Mouse (Mus musculus) MEL (cell line): ENCODE measurements around the gene Cd86. TPM values are rescaled to one million over a fixed set of nuclear protein-coding genes. Genes with fewer than 3 reads are reported as not detected.

Source experiments
- DNase-seq: peaks from one replicate; pipeline ENCODE4 v3.0.0; 2011; ENCODE audit warnings: low read depth, low spot score
- H3K27ac ChIP-seq: 2 replicates; pipeline ENCODE4 v1.5.1; 2012; ENCODE audit warnings: low read depth, mild to moderate bottlenecking, control low read depth, low read length, moderate library complexity; ENCODE audit not compliant: control insufficient read depth
- H3K27me3 ChIP-seq, 2 experiments: fragments of 150-350 bp in 1 of 2; sonication (generic) in 1 of 2; 2 replicates each; pipeline ENCODE4 v1.6.1; 2012; ENCODE audit warnings: low read length in 2 of 2, mild to moderate bottlenecking in 2 of 2, improper control_type of control experiment in 1 of 2, moderate library complexity in 1 of 2; ENCODE audit not compliant: insufficient read depth in 2 of 2, control insufficient read depth in 1 of 2
- H3K36me3 ChIP-seq, 2 experiments: 2 replicates each; pipeline ENCODE4 v1.6.1; 2012 to 2014; ENCODE audit warnings: low read length in 2 of 2, improper control_type of control experiment in 1 of 2, inconsistent platforms in 1 of 2, mild to moderate bottlenecking in 1 of 2; ENCODE audit not compliant: insufficient read depth in 2 of 2, control insufficient read depth in 1 of 2
- H3K4me1 ChIP-seq, 2 experiments: fragments of 150-350 bp in 1 of 2; sonication (generic) in 1 of 2; 2 replicates each; pipeline ENCODE4 v1.6.1; 2012; ENCODE audit warnings: low read length in 2 of 2, improper control_type of control experiment in 1 of 2, mild to moderate bottlenecking in 1 of 2; ENCODE audit not compliant: insufficient read depth in 2 of 2, control insufficient read depth in 1 of 2
- H3K4me3 ChIP-seq, 2 experiments: fragments of 150-350 bp in 1 of 2; sonication (generic) in 1 of 2; 2 replicates each; pipeline ENCODE4 v1.5.1; 2012; ENCODE audit warnings: low read depth in 2 of 2, low read length in 2 of 2, mild to moderate bottlenecking in 2 of 2, moderate library complexity in 2 of 2, control low read depth in 1 of 2, improper control_type of control experiment in 1 of 2; ENCODE audit not compliant: control insufficient read depth in 1 of 2, insufficient read depth in 1 of 2
- H3K79me2 ChIP-seq: 2 replicates; pipeline ENCODE4 v1.6.1; 2012; ENCODE audit warnings: mild to moderate bottlenecking, low read length, moderate library complexity; ENCODE audit not compliant: control insufficient read depth, poor library complexity, insufficient read depth
- H3K9ac ChIP-seq: 2 replicates; pipeline ENCODE4 v1.6.1; 2012; ENCODE audit warnings: low read depth, mild to moderate bottlenecking, control low read depth, low read length, moderate library complexity; ENCODE audit not compliant: control insufficient read depth, poor library complexity, severe bottlenecking
- H3K9me3 ChIP-seq: fragments of 150-350 bp; sonication (generic); replicated peaks from 2 replicates; pipeline ENCODE4 v1.6.1; 2012; ENCODE audit warnings: mild to moderate bottlenecking, low read length, improper control_type of control experiment, moderate library complexity; ENCODE audit not compliant: insufficient read depth
- BHLHE40 ChIP-seq: IDR thresholded peaks from 2 replicates; pipeline ENCODE4 v1.6.1; 2012; ENCODE audit warnings: low read depth, mild to moderate bottlenecking, inconsistent platforms, low read length, improper control_type of control experiment, borderline replicate concordance
- CTCF ChIP-seq, 3 experiments: IDR thresholded peaks in 2 of 3; conservative IDR thresholded peaks in 1 of 3; 2 replicates each; pipeline ENCODE4 v1.5.1; 2011 to 2012; ENCODE audit warnings: low read length in 3 of 3, low read depth in 2 of 3, mild to moderate bottlenecking in 2 of 3, improper control_type of control experiment in 1 of 3, inconsistent platforms in 1 of 3, mixed read lengths in 1 of 3, moderate library complexity in 1 of 3; ENCODE audit not compliant: control insufficient read depth in 1 of 3, insufficient read depth in 1 of 3, poor library complexity in 1 of 3, severe bottlenecking in 1 of 3
- E2F4 ChIP-seq: IDR thresholded peaks from 2 replicates; pipeline ENCODE4 v1.6.1; 2011; ENCODE audit warnings: low read depth, low read length, improper control_type of control experiment, borderline replicate concordance
- ETS1 ChIP-seq: IDR thresholded peaks from 2 replicates; pipeline ENCODE4 v1.6.1; 2012; ENCODE audit warnings: low read depth, mild to moderate bottlenecking, inconsistent platforms, low read length, improper control_type of control experiment, moderate library complexity
- GATA1 ChIP-seq: IDR thresholded peaks from 2 replicates; pipeline ENCODE4 v1.6.1; 2011; ENCODE audit warnings: low read depth, low read length, improper control_type of control experiment
- HCFC1 ChIP-seq: IDR thresholded peaks from 2 replicates; pipeline ENCODE4 v1.6.1; 2012; ENCODE audit warnings: low read depth, mild to moderate bottlenecking, inconsistent platforms, low read length, improper control_type of control experiment, moderate library complexity
- MAZ ChIP-seq: IDR thresholded peaks from 2 replicates; pipeline ENCODE4 v1.6.1; 2012; ENCODE audit warnings: low read depth, mild to moderate bottlenecking, inconsistent platforms, low read length, improper control_type of control experiment
- MXI1 ChIP-seq: IDR thresholded peaks from 2 replicates; pipeline ENCODE4 v1.6.1; 2011; ENCODE audit warnings: mild to moderate bottlenecking, low read depth, low read length, improper control_type of control experiment
- NRF1 ChIP-seq: IDR thresholded peaks from 2 replicates; pipeline ENCODE4 v1.6.1; 2014; ENCODE audit warnings: low read depth, mild to moderate bottlenecking, inconsistent platforms, low read length, improper control_type of control experiment, moderate library complexity; ENCODE audit not compliant: poor library complexity, insufficient read depth, severe bottlenecking
- POLR2AphosphoS2 ChIP-seq: IDR thresholded peaks from 2 replicates; pipeline ENCODE4 v1.6.1; 2011; ENCODE audit warnings: low read length, improper control_type of control experiment
- RAD21 ChIP-seq: IDR thresholded peaks from 2 replicates; pipeline ENCODE4 v1.6.1; 2011; ENCODE audit warnings: mild to moderate bottlenecking, low read depth, low read length, improper control_type of control experiment
- SMC3 ChIP-seq: IDR thresholded peaks from 2 replicates; pipeline ENCODE4 v1.6.1; 2011; ENCODE audit warnings: low read depth, low read length, improper control_type of control experiment
- TBP ChIP-seq: IDR thresholded peaks from 2 replicates; pipeline ENCODE4 v1.8.0; 2011; ENCODE audit warnings: low read depth, low read length, improper control_type of control experiment
- TCF12 ChIP-seq: IDR thresholded peaks from 2 replicates; pipeline ENCODE4 v1.6.1; 2014; ENCODE audit warnings: low read depth, mild to moderate bottlenecking, inconsistent platforms, low read length, improper control_type of control experiment, moderate library complexity
- USF1 ChIP-seq: IDR thresholded peaks from 2 replicates; pipeline ENCODE4 v1.6.1; 2014; ENCODE audit warnings: low read depth, mild to moderate bottlenecking, inconsistent platforms, low read length, improper control_type of control experiment, moderate library complexity
- USF2 ChIP-seq, 2 experiments: IDR thresholded peaks; 2 replicates each; pipeline ENCODE4 v1.6.1; 2011 to 2012; ENCODE audit warnings: improper control_type of control experiment in 2 of 2, low read length in 2 of 2, borderline replicate concordance in 1 of 2, inconsistent platforms in 1 of 2, low read depth in 1 of 2, mild to moderate bottlenecking in 1 of 2; ENCODE audit not compliant: insufficient read depth in 1 of 2
- ZKSCAN1 ChIP-seq: IDR thresholded peaks from 2 replicates; pipeline ENCODE4 v1.6.1; 2012; ENCODE audit warnings: low read depth, mild to moderate bottlenecking, inconsistent platforms, low read length, improper control_type of control experiment, moderate library complexity
- ZMIZ1 ChIP-seq: IDR thresholded peaks from 2 replicates; pipeline ENCODE4 v1.6.1; 2012; ENCODE audit warnings: low read depth, mild to moderate bottlenecking, inconsistent platforms, low read length, improper control_type of control experiment, moderate library complexity
- ZNF384 ChIP-seq: IDR thresholded peaks from 2 replicates; pipeline ENCODE4 v1.6.1; 2012; ENCODE audit warnings: low read depth, mild to moderate bottlenecking, inconsistent platforms, low read length, improper control_type of control experiment
- polyA plus RNA-seq, 2 experiments: library from polyadenylated mRNA; stranded (reverse) in 1 of 2; unstranded in 1 of 2; fragments of >175 nt in 1 of 2; fragments of >200 nt in 1 of 2; gene quantifications; 2 replicates each; pipeline versions ENCODE4 v1.2.1 to v1.2.4; 2012; ENCODE audit warnings: low replicate concordance in 2 of 2, low read depth in 1 of 2; ENCODE audit not compliant: insufficient read length in 2 of 2, insufficient read depth in 1 of 2, missing spikeins in 1 of 2
- total RNA-seq: library from RNA; depleted of rRNA; stranded (reverse); fragments of 300-350 nt; gene quantifications from 2 replicates; pipeline ENCODE4 v1.2.3, GENCODE M21; 2012

Cd86 gene
- total and polyA plus RNA-seq, 3 experiments = not detected

DNA sequence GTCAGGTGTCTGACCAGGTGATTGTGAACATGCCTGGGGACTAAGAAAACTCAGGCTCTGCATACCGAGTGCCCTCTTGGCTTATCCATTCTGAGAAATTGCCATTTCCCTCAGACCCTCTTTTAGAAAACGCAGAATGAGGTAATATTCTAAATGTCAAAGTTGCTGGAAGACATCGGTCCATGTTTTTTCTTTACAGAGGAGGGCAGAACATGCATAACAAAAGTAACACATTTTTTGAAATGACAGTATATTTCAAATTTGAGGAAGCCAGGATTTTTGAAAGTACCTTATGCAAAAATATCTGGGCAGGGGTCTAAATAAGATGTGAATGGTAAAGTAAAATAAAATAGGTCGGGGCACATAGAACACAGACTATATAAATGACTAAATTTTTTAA lies 15.4 kb downstream of the Cd86 start:
- no peak overlapping the region for H3K9ac ChIP-seq
- no peaks in the 10 kb centered on the region for H3K36me3 ChIP-seq
- no peak overlapping the region for H3K4me3 ChIP-seq
- no peaks in the 10 kb centered on the region for H3K79me2 ChIP-seq
- H3K9me3 ChIP-seq = no peaks in the 10 kb centered on the region
- no peak for DNase-seq
- TF ChIP-seq CTCF (IDR thresholded peaks at IDR 0.05 in 2 of 3, conservative IDR thresholded peaks at IDR 0.05 in 1 of 3; ENCODE audit: control insufficient read depth in 1 of 3, insufficient read depth in 1 of 3, low read depth in 2 of 3, low read length in 3 of 3, poor library complexity in 1 of 3, severe bottlenecking in 1 of 3) (no peak), MAZ (no peak), USF2 (IDR thresholded peaks at IDR 0.05; ENCODE audit: borderline replicate concordance in 1 of 2, insufficient read depth in 1 of 2, low read depth in 1 of 2, low read length in 2 of 2) (no peak), ZMIZ1 (no peak), TBP (no peak), NRF1 (no peak)
- no peaks in the 10 kb centered on the region for H3K4me1 ChIP-seq
- H3K27ac ChIP-seq = no peak overlapping the region
- H3K27me3 ChIP-seq = no peaks in the 10 kb centered on the region

DNA sequence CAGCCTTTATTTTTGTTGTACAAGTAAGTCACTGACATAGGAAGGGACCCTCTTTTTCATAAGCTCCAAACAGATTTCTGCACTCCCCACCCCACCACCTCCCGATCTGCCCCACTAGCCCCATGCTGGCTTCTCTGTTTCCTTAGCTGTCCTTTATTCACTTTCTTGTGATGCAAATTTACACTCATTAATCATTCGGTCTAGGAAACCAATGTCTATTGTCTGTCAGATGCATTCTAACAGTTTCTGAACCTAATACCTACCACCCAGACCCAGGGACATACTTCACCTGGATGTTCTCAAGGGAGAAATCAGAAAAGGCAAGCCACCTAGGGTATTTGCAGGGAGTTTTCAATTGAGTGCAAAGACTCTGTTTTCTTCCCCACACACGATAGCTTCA lies 16.6 kb downstream of the Cd86 start:
- Histone ChIP-seq H3K9ac (no peak overlapping the region), H3K36me3 (no peaks in the 10 kb centered on the region), H3K4me3 (no peak overlapping the region), H3K4me1 (no peaks in the 10 kb centered on the region), H3K79me2 (no peaks in the 10 kb centered on the region), H3K27ac (no peak overlapping the region), H3K9me3 (no peaks in the 10 kb centered on the region), H3K27me3 (no peaks in the 10 kb centered on the region)
- TF ChIP-seq ETS1 (no peak), TBP (no peak), TCF12 (no peak), ZKSCAN1 (no peak), RAD21 (no peak), POLR2AphosphoS2 (no peak), BHLHE40 (no peak), GATA1 (no peak), HCFC1 (no peak), USF2 (IDR thresholded peaks at IDR 0.05; ENCODE audit: borderline replicate concordance in 1 of 2, insufficient read depth in 1 of 2, low read depth in 1 of 2, low read length in 2 of 2) (no peak), MXI1 (no peak), ZNF384 (no peak), USF1 (no peak), E2F4 (no peak), SMC3 (no peak)
- DNase-seq = no peak
